Comparison of ENCODE assay signal across 14 mouse cellular contexts in genomic region chr2:33176516-33176915, GRCm38 (mm10). TPM values are rescaled to one million over a fixed set of nuclear protein-coding genes. Genes with fewer than 3 reads are reported as not detected.
DNase-seq lines count a peak whose midpoint lies in the region; ATAC-seq and TF ChIP-seq lines count a peak whose summit lies in the region.
"Had no signal": no experiment of that assay in that cellular context is flagged by ENCODE, and none has a peak within 500 bp of the region (broad histone marks: within the 10 kb centered on the region; RNA-seq: fewer than 3 reads in every experiment).

No protein-coding gene starts in this region.

- H3K27me3 ChIP-seq in heart, embryonic 15.5 days: no peaks in the 10 kb centered on the region
- H3K27me3 ChIP-seq in stomach, embryonic 14.5 days (ENCODE audit: control insufficient read depth, insufficient read depth, low read length): no peaks in the 10 kb centered on the region
- no peaks in the 10 kb centered on the region for H3K27me3 ChIP-seq in stomach, postnatal 0 days (ENCODE audit: control insufficient read depth, insufficient read depth, low read length)
- no peaks in the 10 kb centered on the region for H3K27me3 ChIP-seq in splenic B cell, adult 2 months (ENCODE audit: control insufficient read depth, insufficient read depth, low read length, poor library complexity, severe bottlenecking)
- H3K27me3 ChIP-seq: heart, embryonic 12.5 days had no signal

- no peak overlapping the region for H3K4me2 ChIP-seq in heart, embryonic 15.5 days
- no peak overlapping the region for H3K4me2 ChIP-seq in stomach, embryonic 14.5 days (replicated peaks; ENCODE audit: low read depth, low read length)
- no peak overlapping the region for H3K4me2 ChIP-seq in stomach, postnatal 0 days (replicated peaks; ENCODE audit: low read depth)
- H3K4me2 ChIP-seq: heart, embryonic 12.5 days had no signal

- H3K9me3 ChIP-seq in heart, embryonic 15.5 days (replicated peaks): no peaks in the 10 kb centered on the region
- H3K9me3 ChIP-seq in stomach, embryonic 14.5 days (ENCODE audit: control insufficient read depth, low read depth, low read length): no peaks in the 10 kb centered on the region
- no peaks in the 10 kb centered on the region for H3K9me3 ChIP-seq in stomach, postnatal 0 days (ENCODE audit: control insufficient read depth, low read length)
- H3K9me3 ChIP-seq: forebrain, embryonic 10.5 days; heart, embryonic 12.5 days; megakaryocyte, embryonic 14.5 days had no signal

- DNase-seq in heart, postnatal 36 days: no peak
- DNase-seq in stomach, postnatal 0 days (ENCODE audit: low spot score): no peak
- DNase-seq in splenic B cell, adult 2 months (ENCODE audit: low read depth, low spot score): peak; percentile 15
- DNase-seq in urinary bladder, postnatal 10 days (ENCODE audit: low spot score): no peak
- no peak for DNase-seq in thymus, postnatal 4 days
- DNase-seq: cerebellum, adult 9-10 months; kidney, postnatal 10 days; lung, adult 18-20 months had no signal

- no peaks in the 10 kb centered on the region for H3K36me3 ChIP-seq in heart, embryonic 15.5 days
- no peaks in the 10 kb centered on the region for H3K36me3 ChIP-seq in stomach, embryonic 14.5 days (ENCODE audit: control insufficient read depth, insufficient read depth, low read length)
- 0 out of 2 replicates have a peak, but pooled peaks cover 6% of the 10 kb centered on the region for H3K36me3 ChIP-seq in stomach, postnatal 0 days (ENCODE audit: control insufficient read depth, insufficient read depth, low read length)
- no peaks in the 10 kb centered on the region; the same call in 1 of the 2 replicates for H3K36me3 ChIP-seq in splenic B cell, adult 2 months (ENCODE audit: control insufficient read depth, insufficient read depth, low read length, poor library complexity, severe bottlenecking)
- H3K36me3 ChIP-seq: forebrain, embryonic 10.5 days had no signal

- H3K27ac ChIP-seq in heart, embryonic 15.5 days: peak overlapping the region; percentile 86; the same call in 1 of the 2 replicates
- H3K27ac ChIP-seq in stomach, embryonic 14.5 days (ENCODE audit: low read length): peak overlapping the region; percentile 72; the same call in 1 of the 2 replicates
- H3K27ac ChIP-seq in stomach, postnatal 0 days (replicated peaks): no peak overlapping the region

- TF ChIP-seq EP300 in stomach, postnatal 0 days (optimal IDR thresholded peaks at IDR 0.05): no peak

- intact Hi-C loops in heart, postnatal 36 days (cut with DNase I): no loop called here

- no peak for ATAC-seq in heart, embryonic 15.5 days (replicated peaks; ENCODE audit: insufficient number of reproducible peaks, insufficient read depth, low FRiP score, low read depth)
- ATAC-seq in stomach, embryonic 14.5 days (ENCODE audit: insufficient number of reproducible peaks, insufficient read depth, low FRiP score, low read depth): no peak
- ATAC-seq in stomach, postnatal 0 days (ENCODE audit: low FRiP score, low TSS enrichment): no peak
- ATAC-seq in hematopoietic stem cell, adult 5-6 weeks (replicated peaks in 1 of 2; ENCODE audit: insufficient read depth in 1 of 2, low FRiP score in 2 of 2, low TSS enrichment in 1 of 2, low read depth in 1 of 2, poor library complexity in 2 of 2, severe bottlenecking in 2 of 2): peak; percentile 55 to 61; a peak in 2 of 4 replicates

- H3K4me3 ChIP-seq in heart, embryonic 15.5 days: no peak overlapping the region
- no peak overlapping the region for H3K4me3 ChIP-seq in stomach, embryonic 14.5 days (ENCODE audit: low read depth, low read length)
- no peak overlapping the region for H3K4me3 ChIP-seq in stomach, postnatal 0 days (ENCODE audit: low read depth, low read length)
- H3K4me3 ChIP-seq: forebrain, embryonic 10.5 days; heart, embryonic 12.5 days; megakaryocyte, embryonic 14.5 days had no signal

- WGBS in heart, embryonic 15.5 days: 56% methylated on average over 7 of the region's 7 CpGs
- WGBS in stomach, embryonic 14.5 days: 68% methylated on average over 7 of the region's 7 CpGs
- WGBS in stomach, postnatal 0 days: 69% methylated on average over 7 of the region's 7 CpGs

- no peak overlapping the region for H3K9ac ChIP-seq in heart, embryonic 15.5 days
- H3K9ac ChIP-seq in stomach, embryonic 14.5 days (replicated peaks; ENCODE audit: low read depth, low read length): no peak overlapping the region
- H3K9ac ChIP-seq in stomach, postnatal 0 days (ENCODE audit: low read length): no peak overlapping the region
- H3K9ac ChIP-seq: heart, embryonic 12.5 days had no signal

- H3K4me1 ChIP-seq in heart, embryonic 15.5 days (replicated peaks): peaks cover 40% of the 10 kb centered on the region
- H3K4me1 ChIP-seq in stomach, embryonic 14.5 days (ENCODE audit: control insufficient read depth, insufficient read depth, low read length): peaks cover 34% of the 10 kb centered on the region
- peaks cover 7% of the 10 kb centered on the region; the same call in 1 of the 2 replicates for H3K4me1 ChIP-seq in stomach, postnatal 0 days (replicated peaks; ENCODE audit: control insufficient read depth, insufficient read depth)

- no peak for TF ChIP-seq CTCF in stomach, postnatal 0 days (IDR thresholded peaks at IDR 0.05; ENCODE audit: low read depth)

RNA-seq across cellular contexts. Expression of gene Angptl2, which starts 39.4 kb away (rescaled TPM):
- polyA plus RNA-seq in heart, embryonic 15.5 days (2015; fragmentation: Nextera tagmentation; extraction: Ambion mirVana): 59.1 and 77.0 TPM in 2 replicates
- 10 to 100 TPM; 51.2 to 67.0 TPM for total RNA-seq in heart, postnatal 36 days (2021)
- polyA plus RNA-seq in stomach, embryonic 14.5 days (2014; fragmentation: Nextera tagmentation; extraction: Ambion mirVana): 39.7 and 45.2 TPM in 2 replicates
- 35.3 and 37.3 TPM in 2 replicates for polyA plus RNA-seq in stomach, postnatal 0 days (2015; fragmentation: Nextera tagmentation; extraction: Ambion mirVana)
- 1.9 and 2.5 TPM in 2 replicates for total RNA-seq in hematopoietic stem cell, adult 5-6 weeks (2017)

RNA-seq across cellular contexts. Expression of gene Garnl3, which starts 45.1 kb away (rescaled TPM):
- polyA plus RNA-seq in heart, embryonic 15.5 days (2015; fragmentation: Nextera tagmentation; extraction: Ambion mirVana): 6.9 and 11.4 TPM in 2 replicates
- 1 to 10 TPM; 3.1 to 4.7 TPM for total RNA-seq in heart, postnatal 36 days (2021)
- 22.0 and 24.5 TPM in 2 replicates for polyA plus RNA-seq in stomach, embryonic 14.5 days (2014; fragmentation: Nextera tagmentation; extraction: Ambion mirVana)
- polyA plus RNA-seq in stomach, postnatal 0 days (2015; fragmentation: Nextera tagmentation; extraction: Ambion mirVana): 5.6 and 6.7 TPM in 2 replicates
- 3.8 and 5.7 TPM in 2 replicates for total RNA-seq in hematopoietic stem cell, adult 5-6 weeks (2017)

Comparison
In these comparisons a context has a peak if more than half of its experiments do, and no peak if none do; other contexts are left out.
1. ATAC-seq: peak in hematopoietic stem cell, adult 5-6 weeks (2 of 2); none in heart, embryonic 15.5 days (single experiment), stomach, embryonic 14.5 days (single experiment) and stomach, postnatal 0 days (single experiment).